Mouse (Mus musculus): Measurements from ENCODE around the gene Thbd.

Thbd gene

GRCm38 (mm10) chr2:148421112-148421511 is 13.1 kb upstream of the Thbd start:
- DNase-seq, result no peak

DNA sequence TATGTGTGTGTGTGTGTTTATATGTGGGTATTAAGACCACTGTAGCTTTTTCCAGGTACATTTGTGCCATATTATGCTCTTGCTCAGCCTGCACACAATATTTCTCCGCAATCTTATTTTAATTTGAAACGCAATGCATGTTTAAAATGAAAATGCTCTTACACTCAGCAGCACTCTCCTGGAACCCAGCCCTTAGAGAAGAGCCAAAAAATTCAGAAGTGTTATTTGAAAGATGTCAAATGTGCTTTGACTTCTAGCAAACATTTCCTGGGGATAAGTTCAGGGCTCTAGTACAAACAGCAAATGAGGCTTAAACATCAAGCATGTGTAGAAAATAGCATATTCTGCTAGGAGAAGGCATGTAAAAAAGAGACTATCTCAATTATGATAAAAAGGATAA is 11.8 kb upstream of the Thbd start:
- DNase-seq, result no peak

- DNase-seq, result no peak
Measured at GRCm38 (mm10) chr2:148419151-148419550, 11.2 kb upstream of the Thbd start.

DNA sequence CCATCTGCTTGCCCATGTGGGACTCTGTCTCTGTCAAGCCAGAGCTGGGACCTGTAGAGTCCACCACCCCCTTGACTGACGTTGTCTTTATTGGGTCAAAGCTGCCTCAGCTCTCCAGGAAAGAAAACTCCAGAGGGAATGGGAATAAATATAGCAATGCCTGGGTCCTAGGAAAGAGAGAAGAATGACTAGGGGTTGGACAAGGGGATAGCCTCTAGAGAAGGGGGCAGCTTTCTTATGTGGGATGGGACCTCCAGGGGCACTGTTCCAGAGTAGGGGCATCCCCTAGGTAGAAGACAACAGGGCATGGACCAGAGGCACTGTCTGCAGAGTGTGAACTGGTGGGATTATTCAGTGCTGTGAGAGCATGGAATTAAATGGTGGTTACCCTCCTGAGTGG is 1.8 kb upstream of the Thbd start:
- no peak for DNase-seq

- peak; percentile 88 for DNase-seq
Measured at GRCm38 (mm10) chr2:148409141-148409540, 1.2 kb upstream of the Thbd start.

DNA sequence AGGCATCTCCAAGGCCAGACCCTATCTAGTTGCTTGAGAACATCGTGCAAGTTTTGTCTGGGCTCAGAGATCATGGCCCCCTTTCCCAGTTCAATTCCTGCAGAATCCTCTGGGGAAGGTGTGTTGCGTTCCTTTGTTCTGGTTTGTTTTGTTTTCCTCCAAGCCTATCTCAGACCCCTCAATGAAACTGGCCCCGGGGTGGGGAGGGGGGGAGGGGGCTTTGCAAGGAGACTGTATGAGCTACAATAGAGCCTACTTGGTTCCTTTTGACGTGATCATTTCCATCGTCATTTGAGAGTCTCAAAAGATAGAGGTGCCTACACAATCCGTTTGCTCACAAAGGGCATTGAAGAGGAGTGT is 753 bp upstream of the Thbd start:
- DNase-seq, result no peak

- DNase-seq, result peak; percentile 67
Measured at GRCm38 (mm10) chr2:148406971-148407869, 768 bp downstream of the Thbd start.

- peak; percentile 59 for DNase-seq
Measured at GRCm38 (mm10) chr2:148406160-148406970, 1.6 kb downstream of the Thbd start.

GRCm38 (mm10) chr2:148404906-148405305 is 3.1 kb downstream of the Thbd start:
- no peak for DNase-seq

DNA sequence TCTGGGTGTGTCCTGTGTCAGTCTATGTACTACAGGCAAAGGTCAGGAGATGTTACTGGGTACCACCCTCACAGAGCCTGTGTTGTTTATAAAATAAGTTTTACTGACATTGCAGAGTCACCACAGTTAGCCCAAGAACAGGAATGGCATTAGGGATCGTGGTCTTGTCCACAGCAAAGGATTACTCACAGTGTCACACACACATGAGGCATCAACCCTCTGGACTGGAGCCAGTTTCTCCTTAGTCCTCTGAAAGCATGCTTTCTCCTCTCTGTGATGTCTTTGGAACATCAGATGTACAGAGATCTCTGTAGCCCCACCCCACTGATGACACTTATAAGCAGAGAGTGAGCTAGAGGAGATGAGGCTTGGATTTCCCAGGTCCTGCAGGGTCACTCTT is 5.8 kb downstream of the Thbd start:
- DNase-seq, result no peak

- no peak for DNase-seq
Measured at GRCm38 (mm10) chr2:148398901-148399685, 8.9 kb downstream of the Thbd start.

DNA sequence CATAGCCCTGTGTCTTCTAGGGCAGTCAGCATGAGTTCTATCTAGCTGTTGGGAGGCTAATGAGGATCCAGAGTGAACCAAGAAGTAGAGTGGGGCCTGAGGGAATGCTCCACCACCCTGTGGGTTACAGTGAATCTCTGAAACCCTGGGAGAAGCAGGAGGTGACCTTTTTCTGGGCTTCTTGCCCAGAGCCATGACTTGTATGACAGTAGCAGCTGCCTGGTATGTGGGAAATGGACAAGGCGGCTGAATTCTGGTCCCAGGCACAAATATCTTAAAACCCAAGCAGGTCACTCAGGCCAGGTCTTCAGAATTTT is 10.2 kb downstream of the Thbd start:
- peak; percentile 68 for DNase-seq

GRCm38 (mm10) chr2:148397015-148397783 is 10.8 kb downstream of the Thbd start:
- DNase-seq, result no peak

- DNase-seq, result no peak
Measured at GRCm38 (mm10) chr2:148396209-148396608, 11.8 kb downstream of the Thbd start.

DNA sequence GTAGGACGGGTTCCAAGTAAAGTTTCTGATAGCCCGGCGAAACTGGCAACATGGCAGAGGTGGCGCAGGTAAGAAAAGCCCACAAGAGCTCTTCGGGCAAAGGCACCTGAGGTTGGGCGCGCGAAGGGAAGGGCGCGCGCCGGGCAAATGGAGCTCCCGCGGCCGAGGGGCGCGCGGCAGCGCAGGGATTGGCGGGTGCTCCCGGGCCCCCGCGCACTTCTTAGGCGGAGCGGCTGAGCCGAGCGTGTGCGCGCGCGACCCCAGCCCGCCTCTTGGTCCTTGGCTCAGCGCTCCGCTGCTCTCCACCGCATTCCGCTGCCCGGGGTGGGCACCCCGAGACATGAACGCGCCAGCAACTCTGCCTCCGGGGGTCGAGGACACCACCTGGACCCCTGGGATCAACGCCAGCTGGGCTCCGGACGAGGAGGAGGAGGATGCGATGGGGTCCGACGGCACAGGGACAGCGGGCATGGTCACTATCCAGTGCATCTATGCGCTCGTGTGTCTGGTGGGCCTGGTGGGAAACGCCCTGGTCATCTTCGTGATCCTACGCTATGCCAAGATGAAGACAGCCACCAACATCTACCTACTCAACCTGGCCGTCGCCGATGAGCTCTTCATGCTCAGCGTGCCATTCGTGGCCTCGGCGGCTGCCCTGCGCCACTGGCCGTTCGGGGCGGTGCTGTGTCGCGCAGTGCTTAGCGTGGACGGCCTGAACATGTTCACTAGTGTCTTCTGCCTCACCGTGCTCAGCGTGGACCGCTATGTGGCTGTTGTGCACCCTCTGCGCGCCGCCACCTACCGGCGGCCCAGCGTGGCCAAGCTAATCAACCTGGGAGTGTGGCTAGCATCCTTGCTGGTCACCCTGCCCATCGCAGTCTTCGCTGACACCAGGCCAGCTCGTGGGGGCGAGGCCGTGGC is 12.6 kb downstream of the Thbd start, which contains the start of gene Sstr4:
TSS of gene Sstr4 (plus strand) at position 214 of the 921 bp plus-strand sequence.
- DNase-seq, result peak; percentile 57

DNA sequence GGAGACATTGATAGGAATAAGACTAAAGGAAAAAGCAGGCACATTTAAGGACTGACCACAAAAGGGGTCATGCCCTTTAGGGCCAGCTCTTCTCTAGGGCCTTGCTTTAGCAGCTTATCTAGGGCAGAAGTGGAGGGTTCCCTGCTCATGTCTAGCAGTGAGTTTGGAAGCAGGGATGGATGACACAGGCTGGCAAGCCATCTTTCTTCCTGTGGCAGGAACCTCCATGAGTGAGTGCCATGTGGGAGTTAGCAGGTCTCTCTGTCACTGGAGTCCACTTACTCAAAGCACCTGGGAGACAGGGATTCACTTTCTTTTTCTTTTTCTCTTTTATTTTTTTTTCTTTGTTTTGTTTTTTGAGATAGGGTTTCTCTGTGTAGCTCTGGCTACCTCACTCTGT is 14.1 kb downstream of the Thbd start:
- DNase-seq, result no peak

DNA sequence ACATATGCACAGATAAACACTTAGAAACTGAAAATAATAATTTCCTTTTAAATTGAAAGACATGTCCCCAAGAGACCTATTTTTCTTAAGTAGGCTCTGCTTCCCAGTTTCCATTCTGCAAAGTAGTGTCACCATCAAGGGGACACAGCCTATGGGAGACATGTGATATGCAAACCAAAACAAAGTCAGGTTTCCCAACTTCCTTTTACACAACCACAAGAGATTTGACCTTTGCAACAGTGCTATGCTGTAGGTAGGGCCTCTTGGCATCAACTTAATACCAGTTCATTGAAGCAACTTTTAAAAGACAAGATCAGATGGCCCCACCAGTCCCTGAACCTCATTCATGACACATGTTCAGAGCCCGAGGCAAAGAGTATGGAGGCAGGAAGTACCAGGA is 14.8 kb downstream of the Thbd start:
- no peak for DNase-seq

GRCm38 (mm10) chr2:148387652-148388581 is 20.1 kb downstream of the Thbd start:
- no peak for DNase-seq

GRCm38 (mm10) chr2:148386927-148387326 is 21.1 kb downstream of the Thbd start:
- DNase-seq, result no peak

DNA sequence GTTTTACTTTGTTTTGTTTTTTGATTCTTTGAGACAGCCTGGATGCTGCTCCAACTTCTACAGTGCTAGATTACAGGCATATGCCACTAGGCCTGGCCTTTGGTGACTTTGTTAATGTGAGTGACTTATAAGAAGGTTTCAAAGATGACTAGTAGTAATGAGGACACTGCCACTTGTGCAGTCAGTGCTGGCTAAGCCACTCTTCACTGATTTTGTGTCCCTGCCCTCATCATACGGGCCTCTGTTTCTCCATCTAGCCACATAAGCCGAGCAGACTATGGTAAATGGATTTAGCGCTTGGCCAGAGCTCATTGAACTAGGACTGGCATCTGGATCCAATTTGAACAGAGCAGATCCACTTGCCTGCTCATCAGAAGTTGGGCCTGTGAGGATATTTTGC is 21.5 kb downstream of the Thbd start:
- DNase-seq, result no peak
